Mouse (Mus musculus) liver, postnatal 0 days (tissue): Measurements from ENCODE around the gene Mgst3. TPM values are rescaled to one million over a fixed set of nuclear protein-coding genes. Genes with fewer than 3 reads are reported as not detected.
A peak's percentile ranks its signal among the peaks of the same experiment; 100 is the strongest.
"Not testable (repeated sequence)": the region's sequence is repeated elsewhere in the genome, so short reads cannot be mapped to it uniquely, and the experiment has no call there.

Experiments
- ATAC-seq: fragments of 200-750 bp; cut with Nextera tagmentation; 2 replicates; pipeline ENCODE4 v1.8.0; 2017; ENCODE audit warnings: mild to moderate bottlenecking, moderate library complexity
- DNase-seq: peaks from one replicate; pipeline ENCODE4 v3.0.0-alpha.2; 2016
- H3K27ac ChIP-seq: fragments of 300-500 bp; sonication (generic); 2 replicates; pipeline ENCODE4 v1.5.1; 2014; ENCODE audit warnings: antibody characterized with exemption, moderate library complexity, mild to moderate bottlenecking, low read depth
- H3K27me3 ChIP-seq: fragments of 300-500 bp; sonication (generic); 2 replicates; pipeline ENCODE4 v1.6.1; 2014; ENCODE audit warnings: low read length, control low read depth, mixed read lengths; ENCODE audit not compliant: insufficient read depth
- H3K36me3 ChIP-seq: fragments of 300-500 bp; sonication (generic); replicated peaks from 2 replicates; pipeline ENCODE4 v1.6.1; 2014; ENCODE audit warnings: mild to moderate bottlenecking, control low read depth, low read length, moderate library complexity, mixed read lengths; ENCODE audit not compliant: insufficient read depth
- H3K4me1 ChIP-seq: fragments of 300-500 bp; sonication (generic); 2 replicates; pipeline ENCODE4 v1.6.1; 2014; ENCODE audit warnings: antibody characterized with exemption, mild to moderate bottlenecking, control low read depth; ENCODE audit not compliant: insufficient read depth
- H3K4me2 ChIP-seq: fragments of 300-500 bp; sonication (generic); 2 replicates; pipeline ENCODE4 v1.6.1; 2014; ENCODE audit warnings: low read depth, mild to moderate bottlenecking, low read length, moderate library complexity, mixed read lengths
- H3K4me3 ChIP-seq: fragments of 300-500 bp; sonication (generic); 2 replicates; pipeline ENCODE4 v1.5.1; 2014; ENCODE audit warnings: low read depth, low read length
- H3K9ac ChIP-seq: fragments of 300-500 bp; sonication (generic); replicated peaks from 2 replicates; pipeline ENCODE4 v1.6.1; 2014; ENCODE audit warnings: mild to moderate bottlenecking, moderate library complexity
- H3K9me3 ChIP-seq: fragments of 300-500 bp; sonication (generic); 2 replicates; pipeline ENCODE4 v1.6.1; 2016; ENCODE audit warnings: mild to moderate bottlenecking, control low read depth, low read length, mixed read lengths
- CTCF ChIP-seq: sonication (generic); IDR thresholded peaks from 2 replicates; pipeline ENCODE4 v1.5.1; 2016; ENCODE audit warnings: antibody characterized with exemption, low read depth
- EP300 ChIP-seq: IDR thresholded peaks from 2 replicates; pipeline ENCODE4 v1.6.1; 2016; ENCODE audit warnings: antibody characterized with exemption, low read depth, mild to moderate bottlenecking
- WGBS: fragments of 180-500 bp; shearing (Covaris S2); extraction: QIAGEN DNeasy Blood & Tissue Kit; methylation state at CpG from one replicate; pipeline ENCODE4 v1.1.7; 2014; ENCODE audit not compliant: insufficient replicate concordance; 5-methylcytosine and 5-hydroxymethylcytosine counted together
- polyA plus RNA-seq: library from polyadenylated mRNA; unstranded; fragments of >200 nt; fragmentation: Nextera tagmentation; extraction: Ambion mirVana; gene quantifications from 2 replicates; pipeline ENCODE4 v1.2.1, GENCODE M21; 2015

The Mgst3 gene
- polyA plus RNA-seq, 1 experiment from 2014 or later: 163 TPM

GRCm38 (mm10) chr1:167349815-167350596 is 43.6 kb downstream of the Mgst3 start, which contains the start of gene Aldh9a1:
Aldh9a1 (plus strand) TSS chr1:167349991.
- Histone ChIP-seq H3K4me3 (peak within 1 kb of the TSS; percentile 88), H3K36me3 (peaks cover 10% of the 10 kb centered on the region), H3K9ac (peak within 1 kb of the TSS; percentile 94), H3K4me1 (peaks cover 13% of the 10 kb centered on the region), H3K9me3 (no peaks in the 10 kb centered on the region), H3K27ac (peak within 1 kb of the TSS; percentile 95), H3K4me2 (peak within 1 kb of the TSS; percentile 98), H3K27me3 (no peaks in the 10 kb centered on the region)
- peak; percentile 69; the same call in 1 of the 2 replicates for TF ChIP-seq EP300
- TF ChIP-seq CTCF: peak; percentile 18; the same call in 1 of the 2 replicates
- DNase-seq (peak; percentile 94), ATAC-seq (peak; percentile 96)
- 1% methylated on average over 54 of the region's 55 CpGs for WGBS

DNA sequence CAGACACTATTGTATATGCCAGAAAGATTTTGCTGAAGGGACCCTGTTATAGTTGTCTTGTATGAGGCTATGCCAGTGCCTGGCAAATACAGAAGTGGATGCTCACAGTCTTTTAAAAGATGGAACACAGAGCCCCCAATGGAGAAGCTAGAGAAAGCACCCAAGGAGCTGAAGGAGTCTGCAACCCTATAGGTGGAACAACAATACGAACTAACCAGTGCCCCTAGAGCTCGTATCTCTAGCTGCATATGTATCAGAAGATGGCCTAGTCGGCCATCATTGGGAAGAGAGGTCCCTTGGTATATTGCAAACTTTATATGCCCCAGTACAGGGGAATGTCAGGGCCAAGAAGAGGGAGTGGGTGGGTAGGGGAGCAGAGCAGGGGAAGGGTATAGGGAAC is 44.4 kb downstream of the Mgst3 start:
- ATAC-seq, H3K27me3 ChIP-seq, DNase-seq, H3K9me3 ChIP-seq, H3K36me3 ChIP-seq, H3K9ac ChIP-seq, H3K4me3 ChIP-seq: not testable (repeated sequence)
- H3K4me1 ChIP-seq: peaks cover 13% of the 10 kb centered on the region
- H3K27ac ChIP-seq: peak overlapping the region; percentile 95
- WGBS: 39% methylated on average over 3 of the region's 3 CpGs
- peak overlapping the region; percentile 98; the same call in 1 of the 2 replicates for H3K4me2 ChIP-seq
- TF ChIP-seq CTCF: 0 out of 2 replicates have a peak, but pooled peaks have one; percentile 3

- H3K4me1 ChIP-seq: peaks cover 13% of the 10 kb centered on the region
- H3K36me3 ChIP-seq, H3K9ac ChIP-seq, H3K9me3 ChIP-seq, ATAC-seq, DNase-seq, H3K27me3 ChIP-seq, H3K27ac ChIP-seq, H3K4me3 ChIP-seq, H3K4me2 ChIP-seq: not testable (repeated sequence)
- 74% methylated on average over 10 of the region's 10 CpGs for WGBS
These were observed 47.6 kb downstream of the Mgst3 start for GRCm38 (mm10) chr1:167345994-167346520.

DNA sequence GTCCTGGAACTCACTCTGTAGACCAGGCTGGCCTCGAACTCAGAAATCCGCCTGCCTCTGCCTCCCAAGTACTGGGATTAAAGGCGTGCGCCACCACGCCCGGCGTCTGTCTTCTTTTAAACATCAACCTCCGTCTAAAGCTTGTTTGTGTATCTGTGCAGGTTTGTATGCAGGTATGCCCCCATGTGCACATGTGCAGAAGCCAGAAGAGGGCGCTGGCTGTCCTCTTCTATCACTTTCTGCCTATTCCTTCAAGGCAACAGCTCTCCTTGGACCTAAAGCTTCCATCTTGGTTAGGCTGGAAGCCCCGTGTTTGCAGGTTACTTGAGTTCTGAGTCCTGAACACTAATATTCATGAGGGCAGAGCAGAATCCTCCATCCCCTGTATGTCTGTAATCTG is 50.8 kb downstream of the Mgst3 start:
- Histone ChIP-seq H3K4me2 (no peak overlapping the region), H3K9me3 (no peaks in the 10 kb centered on the region), H3K4me3 (no peak overlapping the region), H3K4me1 (peaks cover 14% of the 10 kb centered on the region), H3K9ac (no peak overlapping the region), H3K27me3 (no peaks in the 10 kb centered on the region), H3K27ac (no peak overlapping the region), H3K36me3 (no peaks in the 10 kb centered on the region)
- WGBS: 87% methylated on average over 10 of the region's 10 CpGs
- TF ChIP-seq EP300: no peak
- TF ChIP-seq CTCF: peak; percentile 28; the same call in 1 of the 2 replicates
- DNase-seq (no peak), ATAC-seq (no peak)

DNA sequence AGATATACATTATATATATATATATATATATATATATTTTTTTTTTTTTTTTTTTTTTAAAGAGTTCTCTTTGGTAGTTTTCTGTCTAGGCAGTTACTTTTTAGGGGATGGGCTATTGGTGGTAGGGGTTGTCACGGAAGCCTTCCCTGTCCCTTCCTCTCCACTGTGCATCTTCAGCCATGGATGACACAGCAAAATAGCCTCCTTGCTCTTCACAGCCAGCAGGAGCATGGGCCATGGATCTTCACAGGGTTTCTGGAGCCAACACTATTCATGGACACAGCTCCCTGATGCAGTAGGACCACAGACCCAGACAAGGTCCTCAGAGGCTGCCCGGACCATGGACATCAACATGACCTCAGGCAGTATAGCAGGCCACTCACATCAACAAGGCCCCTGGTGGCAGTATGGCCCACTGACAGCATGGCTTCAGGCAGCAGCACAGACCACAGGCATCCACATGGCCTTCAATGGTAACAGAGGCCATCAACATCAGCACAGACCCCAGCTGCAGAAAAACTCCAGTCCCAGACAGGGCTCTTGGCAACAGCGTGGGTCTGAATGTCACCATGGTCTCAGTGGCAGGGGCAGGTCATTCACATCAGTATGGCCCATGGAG is 52.6 kb downstream of the Mgst3 start:
- Histone ChIP-seq H3K27ac (no peak overlapping the region), H3K27me3 (no peaks in the 10 kb centered on the region), H3K4me2 (peak overlapping the region; percentile 86), H3K4me3 (peak overlapping the region; percentile 63; the same call in 1 of the 2 replicates), H3K4me1 (peaks cover 14% of the 10 kb centered on the region), H3K9me3 (no peaks in the 10 kb centered on the region), H3K36me3 (no peaks in the 10 kb centered on the region), H3K9ac (no peak overlapping the region)
- WGBS: 89% methylated on average over 3 of the region's 3 CpGs
- ATAC-seq: 0 out of 2 replicates have a peak, but pooled peaks have one; percentile 18
- TF ChIP-seq CTCF (peak; percentile 29; the same call in 1 of the 2 replicates), EP300 (no peak)
- DNase-seq: no peak
